Mouse (Mus musculus) MEL (cell line): ENCODE data around the gene Fam169a. TPM values are rescaled to one million over a fixed set of nuclear protein-coding genes. Genes with fewer than 3 reads are reported as not detected.
A peak's percentile ranks its signal among the peaks of the same experiment; 100 is the strongest.

Source experiments
- DNase-seq: peaks from one replicate; pipeline ENCODE4 v3.0.0; 2011; ENCODE audit warnings: low read depth, low spot score
- H3K27ac ChIP-seq: 2 replicates; pipeline ENCODE4 v1.5.1; 2012; ENCODE audit warnings: low read depth, mild to moderate bottlenecking, control low read depth, low read length, moderate library complexity; ENCODE audit not compliant: control insufficient read depth
- H3K27me3 ChIP-seq, 2 experiments: fragments of 150-350 bp in 1 of 2; sonication (generic) in 1 of 2; 2 replicates each; pipeline ENCODE4 v1.6.1; 2012; ENCODE audit warnings: low read length in 2 of 2, mild to moderate bottlenecking in 2 of 2, improper control_type of control experiment in 1 of 2, moderate library complexity in 1 of 2; ENCODE audit not compliant: insufficient read depth in 2 of 2, control insufficient read depth in 1 of 2
- H3K36me3 ChIP-seq, 2 experiments: 2 replicates each; pipeline ENCODE4 v1.6.1; 2012 to 2014; ENCODE audit warnings: low read length in 2 of 2, improper control_type of control experiment in 1 of 2, inconsistent platforms in 1 of 2, mild to moderate bottlenecking in 1 of 2; ENCODE audit not compliant: insufficient read depth in 2 of 2, control insufficient read depth in 1 of 2
- H3K4me1 ChIP-seq, 2 experiments: fragments of 150-350 bp in 1 of 2; sonication (generic) in 1 of 2; 2 replicates each; pipeline ENCODE4 v1.6.1; 2012; ENCODE audit warnings: low read length in 2 of 2, improper control_type of control experiment in 1 of 2, mild to moderate bottlenecking in 1 of 2; ENCODE audit not compliant: insufficient read depth in 2 of 2, control insufficient read depth in 1 of 2
- H3K4me3 ChIP-seq, 2 experiments: fragments of 150-350 bp in 1 of 2; sonication (generic) in 1 of 2; 2 replicates each; pipeline ENCODE4 v1.5.1; 2012; ENCODE audit warnings: low read depth in 2 of 2, low read length in 2 of 2, mild to moderate bottlenecking in 2 of 2, moderate library complexity in 2 of 2, control low read depth in 1 of 2, improper control_type of control experiment in 1 of 2; ENCODE audit not compliant: control insufficient read depth in 1 of 2, insufficient read depth in 1 of 2
- H3K79me2 ChIP-seq: 2 replicates; pipeline ENCODE4 v1.6.1; 2012; ENCODE audit warnings: mild to moderate bottlenecking, low read length, moderate library complexity; ENCODE audit not compliant: control insufficient read depth, poor library complexity, insufficient read depth
- H3K9ac ChIP-seq: 2 replicates; pipeline ENCODE4 v1.6.1; 2012; ENCODE audit warnings: low read depth, mild to moderate bottlenecking, control low read depth, low read length, moderate library complexity; ENCODE audit not compliant: control insufficient read depth, poor library complexity, severe bottlenecking
- H3K9me3 ChIP-seq: fragments of 150-350 bp; sonication (generic); replicated peaks from 2 replicates; pipeline ENCODE4 v1.6.1; 2012; ENCODE audit warnings: mild to moderate bottlenecking, low read length, improper control_type of control experiment, moderate library complexity; ENCODE audit not compliant: insufficient read depth
- ELF1 ChIP-seq: IDR thresholded peaks from 2 replicates; pipeline ENCODE4 v1.6.1; 2014; ENCODE audit warnings: low read depth, mild to moderate bottlenecking, inconsistent platforms, low read length, improper control_type of control experiment, moderate library complexity
- EP300 ChIP-seq, 2 experiments: IDR thresholded peaks; 2 replicates each; pipeline ENCODE4 v1.6.1; 2011; ENCODE audit warnings: improper control_type of control experiment in 2 of 2, low read length in 2 of 2, low read depth in 1 of 2, mild to moderate bottlenecking in 1 of 2
- ETS1 ChIP-seq: IDR thresholded peaks from 2 replicates; pipeline ENCODE4 v1.6.1; 2012; ENCODE audit warnings: low read depth, mild to moderate bottlenecking, inconsistent platforms, low read length, improper control_type of control experiment, moderate library complexity
- GATA1 ChIP-seq: IDR thresholded peaks from 2 replicates; pipeline ENCODE4 v1.6.1; 2011; ENCODE audit warnings: low read depth, low read length, improper control_type of control experiment
- MYB ChIP-seq: IDR thresholded peaks from 2 replicates; pipeline ENCODE4 v1.6.1; 2011; ENCODE audit warnings: mild to moderate bottlenecking, low read depth, low read length, improper control_type of control experiment
- POLR2A ChIP-seq, 2 experiments: IDR thresholded peaks; 2 replicates each; pipeline ENCODE4 v1.6.1; 2011 to 2012; ENCODE audit warnings: low read length in 2 of 2, mild to moderate bottlenecking in 2 of 2, control low read depth in 1 of 2, improper control_type of control experiment in 1 of 2, low read depth in 1 of 2, moderate library complexity in 1 of 2; ENCODE audit not compliant: control insufficient read depth in 1 of 2, insufficient read depth in 1 of 2, poor library complexity in 1 of 2
- POLR2AphosphoS2 ChIP-seq: IDR thresholded peaks from 2 replicates; pipeline ENCODE4 v1.6.1; 2011; ENCODE audit warnings: low read length, improper control_type of control experiment
- RCOR1 ChIP-seq: IDR thresholded peaks from 2 replicates; pipeline ENCODE4 v1.6.1; 2012; ENCODE audit warnings: low read depth, mild to moderate bottlenecking, inconsistent platforms, low read length, improper control_type of control experiment
- SIN3A ChIP-seq: IDR thresholded peaks from 2 replicates; pipeline ENCODE4 v1.6.1; 2012; ENCODE audit warnings: low read length, improper control_type of control experiment, inconsistent platforms
- TAL1 ChIP-seq: IDR thresholded peaks from 2 replicates; pipeline ENCODE4 v1.6.1; 2012; ENCODE audit warnings: mild to moderate bottlenecking, inconsistent platforms, low read length, moderate library complexity, mixed read lengths
- TCF12 ChIP-seq: IDR thresholded peaks from 2 replicates; pipeline ENCODE4 v1.6.1; 2014; ENCODE audit warnings: low read depth, mild to moderate bottlenecking, inconsistent platforms, low read length, improper control_type of control experiment, moderate library complexity
- USF1 ChIP-seq: IDR thresholded peaks from 2 replicates; pipeline ENCODE4 v1.6.1; 2014; ENCODE audit warnings: low read depth, mild to moderate bottlenecking, inconsistent platforms, low read length, improper control_type of control experiment, moderate library complexity
- ZC3H11A ChIP-seq: IDR thresholded peaks from 2 replicates; pipeline ENCODE4 v1.6.1; 2012; ENCODE audit warnings: low read depth, mild to moderate bottlenecking, inconsistent platforms, low read length, improper control_type of control experiment
- polyA plus RNA-seq, 2 experiments: library from polyadenylated mRNA; stranded (reverse) in 1 of 2; unstranded in 1 of 2; fragments of >175 nt in 1 of 2; fragments of >200 nt in 1 of 2; gene quantifications; 2 replicates each; pipeline versions ENCODE4 v1.2.1 to v1.2.4; 2012; ENCODE audit warnings: low replicate concordance in 2 of 2, low read depth in 1 of 2; ENCODE audit not compliant: insufficient read length in 2 of 2, insufficient read depth in 1 of 2, missing spikeins in 1 of 2
- total RNA-seq: library from RNA; depleted of rRNA; stranded (reverse); fragments of 300-350 nt; gene quantifications from 2 replicates; pipeline ENCODE4 v1.2.3, GENCODE M21; 2012; rRNA removed

Gene Fam169a
- total RNA-seq (0.49 and 0.62 TPM in 2 replicates), polyA plus RNA-seq (under 1 TPM in 1 of 2 experiments, not detected in 1; 0.89 TPM)

DNA sequence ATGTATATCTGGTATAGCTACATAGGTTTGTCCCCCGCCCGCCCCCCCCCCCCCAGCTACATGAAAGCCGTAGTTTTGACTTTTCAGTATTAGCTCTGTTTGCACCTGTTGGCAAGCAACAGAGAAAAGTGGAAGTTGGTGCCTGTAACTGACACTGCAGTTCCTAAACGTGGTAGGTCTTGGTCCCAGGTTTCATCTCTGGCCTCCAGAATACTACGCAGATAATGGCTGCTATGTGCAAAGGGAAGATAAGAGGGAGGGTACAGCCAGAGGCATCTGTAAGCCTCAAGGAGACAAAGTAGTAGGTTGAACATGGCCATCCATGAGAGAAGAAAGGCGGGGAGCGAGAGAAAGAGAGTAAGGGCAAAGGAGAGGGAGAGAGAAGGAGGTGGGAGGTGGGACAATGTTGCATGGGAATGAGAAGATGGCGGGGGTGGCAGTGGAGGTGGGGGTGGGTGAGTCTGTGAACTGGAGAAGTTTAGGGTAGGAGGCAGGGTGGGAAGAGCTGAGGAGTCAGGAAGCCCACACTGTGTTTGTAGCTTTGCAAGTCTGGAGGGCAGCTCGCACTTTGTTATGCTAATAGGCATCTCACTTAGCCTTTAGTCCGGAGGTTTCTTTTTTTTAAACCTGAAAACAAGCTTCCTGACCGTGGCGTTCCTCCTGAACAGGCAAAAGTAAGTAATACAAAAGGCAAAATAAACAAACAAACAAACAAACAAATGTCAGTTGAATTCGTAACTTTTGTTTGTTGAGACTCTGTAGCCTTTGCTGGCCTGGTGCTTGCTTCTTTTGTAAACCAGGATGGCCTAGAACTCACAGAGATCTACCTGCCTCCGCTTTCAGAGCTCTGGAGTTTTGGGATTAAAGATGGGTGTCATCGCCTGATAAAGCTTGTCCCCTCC, at the start of gene Fam169a:
Gene Fam169a (plus strand): TSS at position 638 of the 902 bp plus-strand sequence.
- H3K4me3 ChIP-seq = no peak within 1 kb of the TSS
- peak; percentile 84 for DNase-seq

DNA sequence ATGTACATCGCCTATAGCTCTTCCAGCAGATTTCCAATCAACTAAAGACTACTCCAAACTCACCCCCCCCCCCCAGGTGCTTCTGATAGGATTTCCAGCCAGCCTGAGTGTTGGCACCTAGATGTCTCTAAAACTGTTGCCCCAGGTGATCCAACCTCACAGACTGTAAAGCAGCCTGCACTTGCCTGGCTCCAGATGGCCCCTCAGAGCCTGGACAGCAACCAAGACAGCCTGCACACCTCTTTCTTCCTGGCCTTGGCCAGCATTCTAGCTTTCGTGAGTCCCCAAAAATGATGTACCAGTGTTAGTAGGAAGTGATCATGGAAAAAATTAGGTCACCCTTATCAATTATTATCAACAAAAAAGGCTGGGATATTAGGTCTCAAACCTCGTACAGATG, 49.4 kb upstream of the Fam169a start:
- H3K9me3 ChIP-seq = no peaks in the 10 kb centered on the region
- no peaks in the 10 kb centered on the region for H3K79me2 ChIP-seq
- no peak for TF ChIP-seq POLR2AphosphoS2
- no peaks in the 10 kb centered on the region for H3K4me1 ChIP-seq
- H3K36me3 ChIP-seq = no peaks in the 10 kb centered on the region
- no peak overlapping the region for H3K9ac ChIP-seq
- DNase-seq = no peak
- no peak overlapping the region for H3K4me3 ChIP-seq
- H3K27ac ChIP-seq = no peak overlapping the region
- H3K27me3 ChIP-seq = no peaks in the 10 kb centered on the region

More for the DNA sequence above, at the start of gene Fam169a:
- H3K27ac ChIP-seq = no peak within 1 kb of the TSS
- no peaks in the 10 kb centered on the region for H3K9me3 ChIP-seq
- no peak within 1 kb of the TSS for H3K9ac ChIP-seq
- peaks cover 0 to 2% of the 10 kb centered on the region in 2 experiments; a peak in 1 of 4 replicates for H3K4me1 ChIP-seq
- peaks cover 0 to 4% of the 10 kb centered on the region in 2 experiments; a peak in 1 of 4 replicates for H3K36me3 ChIP-seq
- no peaks in the 10 kb centered on the region for H3K79me2 ChIP-seq
- H3K27me3 ChIP-seq = no peaks in the 10 kb centered on the region
- TF ChIP-seq RCOR1 (peak; percentile 13; the same call in 1 of the 2 replicates), EP300 (IDR thresholded peaks at IDR 0.05; ENCODE audit: low read depth in 1 of 2, low read length in 2 of 2) (peak; percentile 86 to 93), ELF1 (no peak), USF1 (no peak), MYB (peak; percentile 76), SIN3A (0 out of 2 replicates have a peak, but pooled peaks have one; percentile 30), TAL1 (peak; percentile 78), TCF12 (peak; percentile 93), GATA1 (peak; percentile 92), ETS1 (peak; percentile 73), POLR2A (IDR thresholded peaks at IDR 0.05; ENCODE audit: control insufficient read depth in 1 of 2, insufficient read depth in 1 of 2, low read depth in 1 of 2, low read length in 2 of 2, poor library complexity in 1 of 2) (no peak)

DNA sequence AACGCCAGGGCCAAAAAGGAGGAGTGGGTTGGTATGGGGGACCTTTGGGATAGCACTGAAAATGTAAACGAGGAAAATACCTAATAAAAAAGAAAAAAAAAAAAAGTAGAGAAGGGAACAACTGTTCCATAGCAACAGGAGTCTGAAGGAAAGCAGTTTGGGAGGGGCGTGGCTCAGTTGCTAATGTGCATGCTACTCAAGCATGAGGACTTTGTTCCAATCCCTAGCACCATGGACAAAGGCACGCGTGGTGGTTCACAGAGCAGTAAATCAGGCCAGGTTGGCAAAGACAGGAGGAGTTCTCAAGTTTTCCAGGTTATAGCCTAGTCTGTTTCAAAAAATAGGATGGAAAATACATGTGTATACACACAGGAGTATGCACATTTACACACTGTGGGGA, 47.0 kb upstream of the Fam169a start:
- TF ChIP-seq ZC3H11A (no peak), MYB (no peak)

More for the DNA sequence above, 47.0 kb upstream of the Fam169a start:
- H3K9me3 ChIP-seq = no peaks in the 10 kb centered on the region
- H3K79me2 ChIP-seq = no peaks in the 10 kb centered on the region
- H3K4me1 ChIP-seq = no peaks in the 10 kb centered on the region
- no peaks in the 10 kb centered on the region for H3K27me3 ChIP-seq
- H3K36me3 ChIP-seq = no peaks in the 10 kb centered on the region
- DNase-seq = no peak
- H3K4me3 ChIP-seq = no peak overlapping the region
- H3K27ac ChIP-seq = no peak overlapping the region
- H3K9ac ChIP-seq = no peak overlapping the region
